Mouse (Mus musculus) kidney, postnatal 36 days (tissue): ENCODE data around the gene Fam173b.
A peak's percentile ranks its signal among the peaks of the same experiment; 100 is the strongest.

Experiments
- DNase-seq, 2 experiments: peaks; one replicate each; pipeline ENCODE4 v3.0.0; 2021 to 2022; ENCODE audit warnings: mixed read lengths in 2 of 2

Gene Fam173b

GRCm38 (mm10) chr15:31587789-31588188, 13.9 kb upstream of the Fam173b start:
- DNase-seq: no peak

DNA sequence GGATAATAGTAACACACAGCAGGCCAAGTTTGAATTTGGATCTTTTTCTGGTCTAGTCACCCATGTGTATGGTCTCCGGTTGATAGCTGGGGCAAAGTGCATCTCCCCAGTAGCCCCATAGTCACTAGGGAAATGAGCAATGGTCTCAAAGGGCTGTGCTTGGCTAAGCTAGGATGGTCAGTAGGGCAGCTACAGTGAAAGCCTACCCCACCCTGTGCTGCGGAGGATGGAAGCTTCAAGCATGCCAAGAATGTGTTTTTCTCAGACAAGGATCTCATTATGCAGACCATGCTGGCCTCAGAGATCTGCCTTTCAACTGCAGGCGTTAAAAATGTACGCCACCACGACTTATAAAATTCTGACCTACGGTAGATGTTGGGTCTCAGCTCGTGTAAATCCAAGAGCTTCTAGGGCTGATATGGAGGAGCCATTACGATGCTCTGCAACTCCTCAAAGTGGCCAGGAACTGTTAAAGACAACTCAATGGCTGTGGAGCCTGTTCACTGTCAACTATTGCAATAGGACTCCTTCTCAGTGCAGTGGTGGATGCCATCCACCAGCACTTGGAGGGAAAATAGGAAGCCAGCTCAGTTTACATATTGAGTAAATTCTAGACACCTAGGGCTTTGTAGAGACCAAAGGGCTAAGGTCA, 12.5 kb upstream of the Fam173b start:
- peak; percentile 30 to 43 for DNase-seq

- DNase-seq: no peak
These were observed 11.5 kb upstream of the Fam173b start for GRCm38 (mm10) chr15:31590176-31590575.

GRCm38 (mm10) chr15:31592531-31592930, 9.1 kb upstream of the Fam173b start:
- DNase-seq: no peak

- no peak for DNase-seq
These were observed 7.4 kb upstream of the Fam173b start for GRCm38 (mm10) chr15:31594260-31594659.

DNA sequence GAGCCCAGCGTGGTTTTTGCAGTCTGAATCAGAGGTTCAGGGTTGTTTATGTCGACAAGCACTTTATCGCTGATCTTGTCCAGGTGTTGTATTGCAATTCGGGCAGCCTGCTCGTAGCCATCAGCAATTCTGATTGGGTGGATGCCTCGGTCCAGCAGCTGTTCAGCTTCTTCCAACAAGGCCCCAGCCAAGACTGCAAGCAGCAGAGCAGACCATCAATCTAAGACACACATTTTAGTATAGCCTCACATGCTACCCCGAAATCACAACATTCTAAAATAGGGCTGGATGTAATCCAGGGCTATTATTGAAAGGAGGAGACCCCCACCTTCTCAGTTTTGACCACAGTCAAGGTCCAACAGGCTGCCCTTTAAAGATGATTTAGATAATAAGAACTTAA, 6.0 kb upstream of the Fam173b start:
- no peak for DNase-seq

- DNase-seq: no peak
These were observed 1.8 kb upstream of the Fam173b start for GRCm38 (mm10) chr15:31599834-31600233.

- DNase-seq: no peak
These were observed 390 bp upstream of the Fam173b start for GRCm38 (mm10) chr15:31601279-31601645.

DNA sequence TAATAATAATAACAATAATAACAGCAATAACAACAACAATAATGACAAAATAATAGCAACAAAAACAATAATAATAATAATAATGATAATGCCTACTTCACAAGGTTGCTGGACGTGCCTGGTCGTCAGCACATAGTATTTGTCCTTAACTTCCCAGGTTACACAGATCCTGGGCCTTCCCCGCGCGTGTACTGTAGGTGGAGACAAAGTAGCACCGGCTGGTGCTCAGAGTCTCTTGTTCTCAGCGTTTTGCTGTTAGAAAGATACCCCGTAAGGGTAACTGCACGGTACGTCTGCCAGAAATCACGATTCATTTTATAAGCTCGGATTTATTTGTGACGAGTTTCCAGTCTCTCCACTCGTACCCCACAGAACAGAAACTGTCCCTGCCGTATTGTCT, 774 bp downstream of the Fam173b start:
- DNase-seq: peak; percentile 51 to 66

- no peak for DNase-seq
These were observed 1.5 kb downstream of the Fam173b start for GRCm38 (mm10) chr15:31603113-31603512.

GRCm38 (mm10) chr15:31606821-31607220, 5.2 kb downstream of the Fam173b start:
- peak; percentile 65 to 75 for DNase-seq

GRCm38 (mm10) chr15:31611027-31611426, 9.4 kb downstream of the Fam173b start:
- DNase-seq: peak in 1 of 2 experiments; percentile 30

GRCm38 (mm10) chr15:31611976-31612375, 10.3 kb downstream of the Fam173b start:
- no peak for DNase-seq

- DNase-seq: no peak
These were observed 12.3 kb downstream of the Fam173b start for GRCm38 (mm10) chr15:31613826-31614453.

GRCm38 (mm10) chr15:31614666-31615065, 13.0 kb downstream of the Fam173b start:
- DNase-seq: no peak

DNA sequence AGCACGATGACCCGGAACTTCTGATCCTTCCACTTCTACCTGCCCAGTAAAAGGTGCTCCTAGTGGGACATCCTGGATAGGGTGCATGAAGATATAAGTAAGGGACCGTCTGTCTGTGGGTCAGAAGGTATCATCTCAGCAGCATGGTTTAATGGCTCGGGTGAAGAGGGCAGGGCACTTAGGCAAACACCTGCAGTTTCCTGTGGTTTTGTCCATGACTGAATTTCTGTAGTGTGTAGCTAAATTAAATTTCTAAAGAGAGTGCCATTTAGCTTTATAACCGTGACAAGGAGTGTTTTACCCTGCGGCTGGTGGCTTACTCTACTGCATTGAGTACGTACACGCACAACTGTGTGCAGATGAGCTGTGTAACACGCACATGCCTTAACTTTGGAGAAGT, 15.6 kb downstream of the Fam173b start:
- no peak for DNase-seq

DNA sequence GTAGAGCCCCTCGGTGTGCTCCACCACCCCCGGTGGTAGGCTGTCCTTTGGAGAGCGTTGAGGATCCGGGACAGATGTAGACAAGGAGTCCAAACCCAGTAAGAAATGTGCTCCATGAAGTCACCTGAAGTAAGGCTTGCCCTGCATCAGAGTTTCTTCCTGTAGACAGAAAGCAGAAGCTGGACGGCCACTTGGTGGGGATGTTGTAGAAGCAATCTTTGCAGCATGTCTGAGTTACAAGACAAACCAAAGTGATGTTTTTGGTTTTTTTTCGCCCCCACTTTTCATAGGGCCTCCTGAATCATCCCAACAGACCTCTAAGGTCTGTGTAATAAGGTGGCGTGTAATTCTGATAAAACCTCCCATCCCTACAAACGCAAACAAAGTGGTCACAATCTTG, 17.9 kb downstream of the Fam173b start:
- DNase-seq: peak in 1 of 2 experiments; percentile 28

DNA sequence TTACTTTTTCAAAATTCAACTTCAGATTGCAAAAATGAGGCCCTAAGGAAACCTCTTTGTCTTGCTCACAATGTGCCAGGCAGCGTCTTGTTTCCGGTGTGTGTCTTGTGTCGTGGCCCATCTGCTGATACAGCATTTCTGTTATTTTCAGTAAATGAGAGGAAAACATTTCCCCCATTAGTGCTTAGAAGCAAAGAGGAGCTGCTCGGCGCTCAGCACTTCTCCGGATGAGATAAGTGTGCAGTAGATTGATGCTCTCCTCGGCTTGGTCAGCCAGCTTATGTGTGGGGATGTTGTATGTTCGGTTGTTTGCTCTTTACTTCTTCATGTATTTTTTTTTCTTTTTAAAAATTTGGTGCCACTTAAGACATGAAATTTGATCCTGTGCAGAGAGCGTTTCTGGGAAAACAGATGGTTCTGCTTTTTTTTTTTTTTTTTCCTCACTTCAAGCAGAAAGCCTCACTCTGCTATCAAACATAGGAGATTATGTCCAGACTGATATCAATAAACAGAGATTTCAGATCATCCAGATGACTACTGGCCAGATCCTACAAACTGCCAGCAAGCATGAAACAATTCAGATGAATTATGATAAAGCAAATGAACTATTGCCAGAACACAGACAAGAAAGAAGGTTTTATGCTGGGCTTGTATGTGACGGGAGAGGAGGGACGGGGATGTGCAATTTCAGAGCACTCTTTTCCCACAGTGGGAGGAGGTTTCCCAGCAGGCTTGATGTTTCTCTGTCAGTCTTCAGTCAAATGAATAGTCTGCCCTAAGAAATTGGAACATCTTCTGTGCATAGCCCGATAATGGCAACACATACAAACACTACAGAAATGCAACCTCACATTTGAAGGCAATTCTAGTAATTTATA, 25.9 kb downstream of the Fam173b start:
- DNase-seq: no peak

DNA sequence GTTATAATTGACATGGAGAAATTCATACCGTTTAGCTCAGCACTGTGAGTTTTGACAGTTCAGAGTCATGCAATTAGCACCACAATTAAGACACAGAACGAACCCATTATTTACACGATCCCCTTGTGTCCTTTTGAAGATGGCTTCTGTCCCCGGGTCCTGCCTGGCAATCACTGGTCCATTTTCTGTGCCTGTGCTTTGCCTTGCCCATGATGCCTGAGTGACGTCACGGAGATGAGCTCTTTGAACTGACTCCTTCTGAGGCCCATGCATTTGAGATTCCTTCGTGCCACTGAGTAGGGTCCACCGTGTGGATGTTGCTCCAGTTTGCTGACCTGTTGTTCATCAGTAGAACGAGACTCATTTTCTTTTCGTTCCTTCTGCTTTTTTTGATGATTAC, 26.5 kb downstream of the Fam173b start:
- no peak for DNase-seq

DNA sequence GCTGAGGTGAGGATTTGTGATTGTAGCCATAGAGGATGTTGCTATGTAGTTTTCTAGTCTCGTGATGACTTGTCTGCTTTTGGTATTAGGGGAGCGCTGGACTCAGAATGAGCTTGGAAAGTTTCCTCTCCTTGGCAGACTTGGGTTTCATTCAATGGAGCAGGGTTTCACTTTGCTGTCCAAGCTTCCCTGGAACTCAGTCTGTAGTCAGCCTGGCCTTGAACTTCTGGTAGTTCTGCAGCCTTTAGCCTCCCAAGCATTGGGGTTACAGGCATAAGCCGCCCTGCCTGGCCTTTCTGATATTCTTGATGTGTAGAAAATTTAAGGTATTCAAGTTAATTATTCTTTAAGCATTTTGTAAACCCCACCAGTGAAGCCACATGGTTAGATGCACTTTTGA, 27.9 kb downstream of the Fam173b start:
- no peak for DNase-seq

DNA sequence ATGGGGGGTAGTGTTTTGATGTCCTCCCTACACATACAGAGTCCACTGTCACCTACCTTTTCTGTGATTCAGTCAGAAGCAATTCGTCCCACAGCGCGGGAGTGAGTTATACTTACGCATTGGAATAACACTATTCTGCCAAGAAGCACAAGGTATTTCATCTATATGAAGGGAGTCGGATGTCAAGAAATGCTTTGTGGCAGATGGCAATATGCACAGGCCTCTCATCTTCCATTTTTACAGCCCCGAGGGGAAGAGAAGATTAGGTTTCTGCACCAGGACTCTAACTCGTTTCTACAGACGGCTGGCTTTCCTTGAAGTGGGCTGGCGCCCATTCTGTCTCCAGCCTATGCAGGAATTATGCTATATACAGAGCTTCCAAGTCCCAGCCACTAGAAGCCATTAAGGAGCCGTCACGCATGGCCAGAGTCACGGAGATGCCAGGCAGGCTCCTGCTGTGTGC, 29.8 kb downstream of the Fam173b start:
- no peak for DNase-seq

DNA sequence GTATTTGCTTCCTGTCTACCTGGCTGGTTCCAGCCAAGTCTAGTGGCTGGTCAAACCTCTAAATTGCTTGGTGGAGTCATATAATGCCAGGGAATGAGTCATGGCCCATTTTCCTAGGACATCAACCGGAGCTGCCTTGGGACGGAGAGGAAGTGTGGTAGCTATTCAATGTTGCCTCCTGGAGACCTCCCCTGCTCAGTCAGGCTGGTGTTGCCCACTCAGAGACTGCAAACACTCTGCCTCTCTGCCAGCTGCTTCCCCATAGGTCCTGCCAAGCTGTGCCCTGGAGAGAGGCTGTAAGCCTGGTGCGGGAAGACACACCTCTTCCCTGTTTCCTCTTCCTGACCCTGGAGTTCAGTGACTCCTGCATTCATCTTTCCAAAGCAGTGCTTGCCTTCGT, 30.8 kb downstream of the Fam173b start:
- no peak for DNase-seq

DNA sequence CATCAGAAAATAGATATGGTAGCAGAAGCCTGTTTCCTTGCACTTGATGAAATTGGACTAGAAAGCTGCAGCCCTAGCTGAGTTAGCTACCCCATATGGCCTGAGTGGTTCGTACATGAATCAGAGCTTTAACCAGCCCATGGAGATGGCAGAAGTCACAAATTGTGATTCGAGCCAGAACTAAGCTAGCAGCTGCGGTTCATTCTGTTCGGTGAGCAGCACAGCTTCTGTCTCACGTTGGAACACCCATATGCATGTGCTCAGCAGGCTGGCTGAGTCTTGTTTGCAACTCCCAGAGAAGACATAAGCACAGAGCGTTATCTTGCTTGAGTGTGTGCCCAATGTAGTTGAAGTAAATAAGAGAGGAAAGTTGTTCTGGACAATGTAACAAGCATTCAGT, 32.9 kb downstream of the Fam173b start:
- DNase-seq: no peak

DNA sequence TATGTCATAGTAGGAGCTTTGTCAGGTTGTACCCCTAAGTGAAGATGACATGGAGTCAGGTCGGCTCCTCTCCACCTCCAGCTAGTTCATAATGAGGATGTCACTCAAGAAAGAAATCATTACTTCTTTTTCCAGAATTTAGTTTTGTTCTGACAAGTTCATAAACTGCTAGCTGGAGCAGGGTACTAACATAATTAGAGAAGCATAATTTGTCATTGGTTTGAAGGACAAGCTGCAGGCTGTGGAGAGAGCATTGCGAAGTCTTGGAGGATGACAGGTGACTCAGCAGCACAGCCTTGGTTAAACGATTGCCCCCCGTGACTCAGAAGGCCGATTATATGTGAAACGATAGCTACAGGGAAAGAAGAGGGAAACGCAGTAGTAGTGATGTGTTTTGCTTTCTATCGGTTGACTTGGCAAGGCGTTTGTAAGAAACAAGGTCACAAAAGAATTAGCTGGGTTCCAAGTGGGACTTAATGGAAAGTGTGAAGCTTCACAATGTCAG, 34.5 kb downstream of the Fam173b start:
- DNase-seq: no peak
